Mouse (Mus musculus): Measurements from ENCODE around the gene Rplp1. TPM values are rescaled to one million over a fixed set of nuclear protein-coding genes. Genes with fewer than 3 reads are reported as not detected.
A peak's percentile ranks its signal among the peaks of the same experiment; 100 is the strongest.

Gene Rplp1
- polyA plus RNA-seq, 1 experiment, result 4,229 TPM

DNA sequence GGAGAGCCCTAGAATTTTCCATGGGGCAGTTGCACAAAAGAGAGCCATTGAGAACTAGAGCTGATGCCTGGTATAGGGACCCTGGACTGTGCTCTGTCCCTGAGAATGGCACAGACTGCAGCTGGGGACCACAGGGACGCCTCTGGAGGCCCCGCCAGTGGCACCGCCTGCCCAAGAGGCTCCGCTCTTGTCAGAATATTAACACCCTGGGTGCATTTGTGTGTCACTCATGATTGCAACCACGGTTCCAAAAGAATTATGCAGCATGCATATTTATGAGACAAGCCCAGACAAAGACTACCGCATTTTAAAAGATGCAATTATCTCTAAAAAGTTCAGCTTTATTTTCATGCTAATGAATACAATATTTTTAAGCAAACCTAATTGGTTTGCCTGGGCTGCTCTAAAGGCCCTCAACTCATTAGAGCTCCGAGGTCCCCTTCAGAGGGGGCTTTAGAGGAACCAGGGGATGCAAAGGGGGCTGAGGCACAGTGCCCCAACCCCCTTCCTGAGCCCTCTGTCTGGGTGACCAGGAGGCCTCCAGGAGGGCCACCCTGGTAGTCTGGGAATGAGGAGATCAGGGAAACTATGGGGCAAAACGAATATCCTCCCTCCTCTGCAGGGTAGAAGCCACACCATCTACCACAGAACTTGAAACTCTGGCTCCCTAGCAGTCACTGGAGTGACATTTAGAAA, 41.9 kb downstream of the Rplp1 start:
- peak; percentile 97 for DNase-seq (ENCODE audit: low read depth)
- TF ChIP-seq POLR2A (IDR thresholded peaks at IDR 0.05; ENCODE audit: borderline replicate concordance, extremely low read depth, insufficient read depth, insufficient read length, poor library complexity, severe bottlenecking) (no peak), CTCF (IDR thresholded peaks at IDR 0.05; ENCODE audit: borderline replicate concordance, extremely low read depth, insufficient read depth, insufficient read length) (no peak)

DNA sequence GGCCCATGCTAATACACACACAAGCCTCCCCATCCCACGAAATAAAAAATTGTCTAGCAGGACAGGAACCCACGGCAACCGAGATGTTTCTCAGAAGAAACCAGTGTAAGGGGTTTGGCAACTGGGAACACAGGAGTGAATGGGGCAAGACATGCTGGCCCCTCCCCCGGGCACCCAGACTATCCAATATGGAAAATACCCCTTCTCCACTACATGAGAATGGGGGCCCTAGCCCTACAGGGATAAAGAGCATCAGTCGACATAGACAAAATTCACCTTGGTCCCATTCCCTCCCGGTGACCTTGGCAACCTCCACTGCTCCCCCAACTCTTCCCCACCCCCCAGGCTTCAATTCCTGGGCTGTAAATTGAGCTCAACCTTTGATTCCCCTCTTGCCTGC, 42.5 kb downstream of the Rplp1 start:
- TF ChIP-seq POLR2A (IDR thresholded peaks at IDR 0.05; ENCODE audit: borderline replicate concordance, extremely low read depth, insufficient read depth, insufficient read length, poor library complexity, severe bottlenecking) (no peak), CTCF (IDR thresholded peaks at IDR 0.05; ENCODE audit: borderline replicate concordance, extremely low read depth, insufficient read depth, insufficient read length) (no peak)
- DNase-seq (ENCODE audit: low read depth), result no peak

DNA sequence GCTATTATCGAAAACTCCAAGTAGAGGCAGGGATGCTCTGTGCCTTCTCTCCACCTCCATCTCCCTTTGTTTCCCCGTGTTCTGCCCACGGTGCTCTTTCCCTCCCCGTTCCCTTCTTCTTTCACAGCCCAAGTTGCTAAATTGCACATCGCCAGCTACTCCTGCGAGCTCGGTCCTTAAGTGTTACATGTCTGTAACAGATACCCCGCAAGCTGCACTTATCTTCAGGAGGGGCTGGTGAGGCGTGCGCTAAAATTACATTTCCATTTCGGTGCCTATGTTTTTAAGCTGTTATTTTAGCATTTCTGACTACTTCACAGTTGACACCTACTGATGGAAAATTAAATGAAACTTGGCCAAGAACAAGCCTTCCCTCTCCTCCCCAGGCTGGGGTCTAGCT, 46.7 kb downstream of the Rplp1 start:
- TF ChIP-seq CTCF (IDR thresholded peaks at IDR 0.05; ENCODE audit: borderline replicate concordance, extremely low read depth, insufficient read depth, insufficient read length), result no peak
- TF ChIP-seq POLR2A (IDR thresholded peaks at IDR 0.05; ENCODE audit: borderline replicate concordance, extremely low read depth, insufficient read depth, insufficient read length, poor library complexity, severe bottlenecking), result no peak
- DNase-seq (ENCODE audit: low read depth), result peak; percentile 61

Other genes with a start within 250 kb of the Rplp1 start
- 23.1 and 26.4 TPM in 2 replicates for gene Kif23, start 32.2 kb upstream of the Rplp1 start, polyA plus RNA-seq (2012; rRNA removed)
- 0.33 and 0.53 TPM in 2 replicates for gene Paqr5, start 112.3 kb upstream of the Rplp1 start, polyA plus RNA-seq (2012; rRNA removed)
- gene Glce, start 208.1 kb upstream of the Rplp1 start, polyA plus RNA-seq (2012; rRNA removed), result 10.1 and 13.2 TPM in 2 replicates